Mouse (Mus musculus) cerebellum, adult 2 months (tissue): Measurements from ENCODE around the gene Rnf144b.

Source experiments
- CTCF ChIP-seq: fragments of 200-500 bp; IDR thresholded peaks from 2 replicates; pipeline ENCODE4 v1.5.1; 2011; ENCODE audit warnings: low read depth, mild to moderate bottlenecking, control low read depth, low read length, moderate library complexity, borderline replicate concordance; ENCODE audit not compliant: insufficient read depth
- POLR2A ChIP-seq: fragments of 200-500 bp; IDR thresholded peaks from 2 replicates; pipeline ENCODE4 v1.6.1; 2011; ENCODE audit warnings: low read length, control low read depth, borderline replicate concordance; ENCODE audit not compliant: insufficient read depth

DNA sequence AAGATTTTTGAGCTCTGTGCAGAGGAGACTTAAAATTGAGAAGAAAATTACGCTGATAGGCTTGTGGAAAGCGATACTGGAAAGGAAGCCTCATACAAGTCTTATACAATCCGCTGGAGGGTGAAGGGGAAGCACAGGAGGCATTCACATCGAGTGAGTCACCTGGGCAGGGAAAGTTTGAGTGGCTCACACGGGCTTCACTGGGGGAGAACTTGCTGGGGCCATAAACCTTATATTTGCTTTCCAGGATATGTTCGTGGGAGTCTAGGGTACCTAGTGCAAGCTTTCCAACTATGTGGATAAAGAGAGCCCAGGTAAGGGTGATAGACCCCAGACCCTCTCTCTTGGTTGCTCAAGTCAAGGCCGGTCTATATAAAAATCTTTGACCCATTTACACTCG is 150.5 kb downstream of the Rnf144b start:
- no peak for TF ChIP-seq CTCF
- no peak for TF ChIP-seq POLR2A
